Mouse (Mus musculus) mouse trophoblast stem cell (cell line): Measurements from ENCODE around the gene Glud1.
"Not testable (repeated sequence)": the region's sequence is repeated elsewhere in the genome, so short reads cannot be mapped to it uniquely, and the experiment has no call there.

Source experiments
- in situ Hi-C, 2 experiments: fragments of 300-500 bp; cut with MseI, MboI; formaldehyde crosslinking; loops; 2 replicates in 1 of 2; 3 replicates in 1 of 2; pipeline ENCODE4 v1.15.1; 2025

The Glud1 gene

DNA sequence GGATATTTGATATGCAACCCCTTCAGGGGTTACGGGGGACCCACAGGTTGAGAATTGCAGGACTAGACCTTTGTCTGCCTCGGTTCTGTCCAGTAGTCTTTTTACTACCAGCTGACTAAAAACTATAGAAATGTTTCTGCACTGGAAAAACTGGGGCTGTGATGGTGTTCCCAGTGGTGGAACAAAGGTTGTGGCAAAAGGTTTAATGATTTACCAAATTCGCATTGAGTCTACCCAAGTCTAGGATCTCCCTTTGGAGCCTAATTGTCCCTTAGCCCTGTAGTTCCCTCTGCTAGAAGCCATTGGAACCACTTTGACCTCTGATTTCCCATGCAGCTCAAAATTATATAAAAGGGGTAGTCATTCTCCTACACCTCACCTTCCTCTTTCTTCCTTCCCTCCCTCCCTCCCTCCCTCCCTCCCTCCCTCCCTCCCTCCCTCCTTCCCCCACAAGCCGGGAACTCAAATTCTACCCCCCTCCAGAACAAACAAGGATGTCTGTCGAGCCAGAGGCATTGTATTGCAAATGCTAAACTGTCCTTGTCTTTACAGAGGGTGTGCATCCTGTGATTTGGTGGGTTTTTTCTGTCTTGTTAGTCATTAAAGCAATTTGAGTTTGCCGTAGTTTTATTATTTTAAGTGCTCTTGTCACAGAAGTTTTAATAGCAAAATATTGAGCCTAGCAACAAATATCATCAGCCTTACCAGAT lies 2.0 kb downstream of the Glud1 start:
- in situ Hi-C loops: no loop called here

- in situ Hi-C loops: no loop called here
Measured at GRCm38 (mm10) chr14:34313612-34314011, 3.1 kb downstream of the Glud1 start.

- in situ Hi-C loops: not testable (repeated sequence)
Measured at GRCm38 (mm10) chr14:34314383-34314782, 3.9 kb downstream of the Glud1 start.

GRCm38 (mm10) chr14:34314796-34315195 lies 4.3 kb downstream of the Glud1 start:
- in situ Hi-C loops: no loop called here

DNA sequence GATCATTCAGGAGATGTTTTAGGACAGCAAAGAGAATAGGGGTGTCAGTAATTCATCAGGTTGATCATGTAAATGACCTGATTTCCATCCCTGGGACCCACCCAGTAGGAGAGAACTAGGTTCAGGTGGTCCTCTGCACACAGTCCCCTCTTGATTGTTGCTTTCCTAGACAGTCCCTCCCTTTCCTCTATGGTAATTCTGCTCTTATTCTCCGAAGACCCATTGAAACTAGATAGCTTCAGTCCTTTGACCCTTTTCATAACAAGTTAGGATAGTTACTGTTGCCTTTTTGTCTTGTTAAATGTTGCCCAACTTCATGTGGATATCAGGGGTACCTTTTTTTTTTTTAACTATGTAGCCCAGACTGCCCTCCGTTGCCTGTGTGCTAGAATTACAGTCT lies 5.8 kb downstream of the Glud1 start:
- in situ Hi-C loops: no loop called here

DNA sequence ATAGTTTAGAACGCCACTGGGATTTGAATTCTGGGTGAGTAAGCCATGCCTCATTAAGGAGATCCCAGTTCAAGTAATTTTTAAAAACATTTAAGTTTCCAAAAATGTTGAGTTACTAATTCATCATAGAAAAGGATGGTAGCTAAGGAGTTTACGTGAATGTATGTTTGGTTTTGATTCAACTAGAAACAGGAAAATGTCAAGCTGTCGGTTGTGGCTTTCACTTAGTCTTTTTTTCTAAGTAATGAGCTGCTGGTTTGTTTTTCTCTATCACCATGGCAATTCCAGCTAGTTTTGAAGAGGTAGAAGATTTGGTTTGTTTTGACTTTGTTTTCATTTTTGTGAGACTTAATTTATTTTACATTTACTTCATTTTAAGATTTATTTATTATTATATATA lies 6.9 kb downstream of the Glud1 start:
- in situ Hi-C loops: no loop called here

DNA sequence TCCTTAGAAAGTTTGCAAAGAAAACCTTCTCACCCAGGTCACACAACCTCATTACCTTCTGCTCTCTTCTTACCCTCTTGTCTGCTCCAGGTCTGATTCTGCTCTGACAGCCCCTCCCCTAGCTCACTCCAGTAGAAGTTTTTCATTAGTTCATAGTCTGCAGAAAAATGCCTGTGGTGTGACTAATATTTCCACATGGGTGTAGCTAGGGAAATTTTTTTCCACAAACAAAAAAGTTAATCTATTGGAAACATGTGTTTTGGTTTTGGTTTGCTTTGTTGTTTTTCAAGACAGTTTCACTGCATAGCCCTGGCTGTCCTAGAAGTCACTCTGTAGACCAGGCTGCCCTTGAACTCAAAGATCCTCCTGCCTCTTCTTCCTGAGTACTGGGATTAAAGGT lies 7.6 kb downstream of the Glud1 start:
- in situ Hi-C loops: no loop called here

DNA sequence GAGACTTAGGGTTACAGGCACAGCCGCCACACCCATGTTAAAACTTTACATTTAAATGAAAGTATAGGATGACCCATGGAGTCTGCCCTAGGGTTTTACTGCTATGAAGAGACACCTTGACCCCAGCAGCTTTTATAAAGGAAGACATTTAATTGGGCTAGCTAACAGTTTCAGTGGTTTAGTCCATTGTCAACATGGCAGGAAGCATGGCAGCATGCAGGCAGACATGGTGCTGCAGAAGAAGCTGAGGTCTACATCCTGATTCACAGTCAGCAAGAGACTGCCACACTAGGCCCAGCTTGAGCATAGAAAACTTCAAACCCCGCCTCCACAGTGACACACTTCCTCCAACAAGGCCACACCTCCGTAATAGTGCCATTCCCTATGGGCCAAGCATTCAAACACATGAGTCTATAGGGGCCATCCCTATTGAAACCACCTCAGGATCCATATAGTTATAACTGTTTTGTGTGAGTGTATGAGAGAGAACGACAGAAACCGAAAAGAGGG lies 13.1 kb downstream of the Glud1 start:
- in situ Hi-C loops: no loop called here

DNA sequence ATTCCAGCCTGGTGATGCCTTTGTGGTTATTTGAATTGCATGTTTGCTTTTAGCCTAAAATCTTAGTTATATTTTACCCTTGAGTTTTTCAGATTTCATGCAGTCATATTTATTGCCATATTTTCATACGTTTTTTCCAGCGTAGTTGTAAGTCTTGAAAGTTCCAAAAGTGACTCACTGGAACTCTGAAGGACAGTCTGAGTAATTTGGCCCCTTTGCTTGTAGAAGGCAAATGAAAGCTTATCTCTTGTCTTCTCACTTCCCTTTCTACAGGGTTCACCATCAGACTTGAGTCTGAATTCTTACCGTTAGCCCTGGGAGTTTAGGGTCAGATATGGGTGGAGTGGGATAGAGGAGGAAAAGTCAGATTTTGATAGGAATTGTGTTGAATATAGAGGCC lies 16.1 kb downstream of the Glud1 start:
- in situ Hi-C loops: no loop called here

GRCm38 (mm10) chr14:34327618-34328017 lies 17.1 kb downstream of the Glud1 start:
- in situ Hi-C loops: no loop called here

- in situ Hi-C loops: no loop called here
Measured at GRCm38 (mm10) chr14:34330657-34331158, 20.2 kb downstream of the Glud1 start.

GRCm38 (mm10) chr14:34331886-34332285 lies 21.4 kb downstream of the Glud1 start:
- in situ Hi-C loops: no loop called here

- in situ Hi-C loops: no loop called here
Measured at GRCm38 (mm10) chr14:34332476-34332875, 21.9 kb downstream of the Glud1 start.

GRCm38 (mm10) chr14:34339446-34339845 lies 28.9 kb downstream of the Glud1 start:
- in situ Hi-C loops: no loop called here

DNA sequence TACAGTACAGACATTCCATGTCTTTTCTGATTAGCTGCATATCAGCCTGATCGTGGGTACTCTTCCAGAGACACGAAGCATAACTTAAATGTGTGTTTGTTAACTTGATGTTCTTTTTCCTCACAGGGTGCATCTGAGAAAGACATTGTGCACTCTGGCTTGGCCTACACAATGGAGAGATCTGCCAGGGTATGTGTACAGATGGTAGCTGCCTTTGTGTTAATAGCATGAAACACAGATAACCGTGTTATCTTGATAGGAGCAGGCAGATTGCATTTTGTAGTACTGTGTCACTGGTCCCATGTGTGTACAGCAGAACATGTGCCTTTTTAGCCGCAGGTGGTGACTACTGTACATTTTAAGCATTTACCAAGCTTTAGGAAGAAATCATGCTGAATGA lies 31.5 kb downstream of the Glud1 start:
- in situ Hi-C loops: no loop called here

DNA sequence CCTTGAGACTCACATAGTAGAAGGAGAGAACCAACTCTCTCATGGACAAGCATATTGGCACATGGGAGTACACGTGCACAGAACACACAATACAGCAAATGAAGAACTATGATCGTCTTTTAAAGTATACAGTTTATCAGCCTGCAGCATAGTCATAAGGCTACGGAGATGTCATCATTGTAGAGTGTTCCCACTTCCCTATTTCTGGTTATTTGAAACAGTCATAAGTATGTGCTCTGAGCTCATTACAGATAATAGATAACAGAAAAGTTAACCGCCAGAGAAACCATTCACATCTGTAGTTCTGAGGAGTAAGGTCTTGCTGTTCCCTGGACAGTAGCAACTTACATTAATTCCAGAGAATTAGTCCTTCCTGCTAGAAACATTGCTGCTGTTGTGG lies 32.6 kb downstream of the Glud1 start:
- in situ Hi-C loops: no loop called here

DNA sequence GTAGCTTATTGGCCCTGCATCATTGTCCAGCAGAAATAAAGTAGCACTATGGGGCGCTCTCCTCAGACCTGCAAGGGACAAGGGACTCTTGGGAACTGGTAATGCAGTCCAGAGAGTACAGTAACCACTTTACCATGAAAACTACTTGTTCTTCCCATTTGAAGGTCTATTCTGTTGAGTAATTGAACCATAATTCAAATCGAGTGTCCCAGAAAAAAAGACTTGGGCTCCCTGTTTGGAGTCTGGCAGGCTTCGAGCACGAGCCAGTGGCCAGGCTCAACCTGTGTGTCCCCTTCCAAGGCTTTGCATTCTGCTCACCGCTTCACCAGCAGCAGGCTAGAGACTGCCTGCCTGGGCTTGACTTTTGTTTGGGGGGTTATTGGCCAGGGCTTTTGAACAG lies 33.8 kb downstream of the Glud1 start:
- in situ Hi-C loops: no loop called here

DNA sequence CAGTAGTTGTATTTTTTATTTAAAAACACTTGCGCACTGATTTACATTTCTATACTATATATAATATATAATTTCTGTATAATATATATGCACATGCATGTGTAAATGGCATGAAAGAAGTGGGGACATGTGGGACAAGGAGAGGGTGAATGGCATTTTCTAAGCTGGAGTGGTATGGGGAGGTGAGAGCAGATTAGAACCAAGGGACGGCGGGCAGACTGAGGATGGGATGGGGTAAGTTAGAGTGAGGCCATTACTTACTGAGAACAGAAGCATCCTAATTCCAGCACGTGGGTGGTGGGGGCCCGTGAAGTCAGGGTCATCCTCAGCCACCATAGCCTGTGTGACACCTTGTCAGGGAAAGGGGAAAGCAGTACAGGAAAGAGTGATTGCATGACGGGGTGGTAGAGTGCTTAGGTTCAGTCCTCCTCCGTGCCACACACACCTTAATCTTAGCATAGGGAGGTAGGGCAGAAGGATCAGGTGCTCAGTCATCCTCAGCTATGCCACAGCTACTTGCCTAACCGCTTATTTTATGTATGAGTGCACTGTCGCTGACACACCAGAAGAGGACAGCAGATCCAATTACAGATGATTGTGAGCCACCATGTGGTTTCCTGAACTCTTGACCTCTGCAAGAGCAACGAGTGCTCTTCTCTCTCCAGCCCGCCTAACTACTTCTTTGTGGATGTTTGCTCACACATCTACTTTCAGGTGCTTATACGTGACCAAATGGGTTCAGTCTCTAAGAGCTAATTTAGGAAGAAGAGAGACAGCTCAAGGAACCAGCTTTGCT lies 35.4 kb downstream of the Glud1 start:
- in situ Hi-C loops: no loop called here

GRCm38 (mm10) chr14:34347084-34347483 lies 36.6 kb downstream of the Glud1 start:
- in situ Hi-C loops: no loop called here

DNA sequence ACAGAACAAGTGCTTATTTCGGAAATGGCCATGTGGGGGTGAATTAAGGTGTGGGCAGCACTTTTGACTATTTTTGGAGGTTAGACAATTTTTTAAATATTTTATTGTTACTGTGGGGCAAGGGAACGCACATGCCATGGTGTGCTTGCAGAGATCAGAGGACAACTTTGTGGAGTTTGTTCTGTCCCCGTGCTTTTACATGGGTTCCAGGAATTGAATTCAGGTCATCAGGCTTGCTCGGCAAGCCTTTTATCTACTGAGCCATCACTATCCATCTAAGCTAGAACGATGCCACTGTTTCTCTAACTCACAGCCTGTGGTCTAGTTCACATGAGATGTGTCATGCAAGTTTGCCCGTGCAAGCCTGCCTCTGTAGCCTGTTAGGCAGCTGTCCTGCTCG lies 37.8 kb downstream of the Glud1 start:
- in situ Hi-C loops: no loop called here

GRCm38 (mm10) chr14:34349007-34349406 lies 38.5 kb downstream of the Glud1 start:
- in situ Hi-C loops: no loop called here

GRCm38 (mm10) chr14:34351660-34352059 lies 41.1 kb downstream of the Glud1 start:
- in situ Hi-C loops: no loop called here

DNA sequence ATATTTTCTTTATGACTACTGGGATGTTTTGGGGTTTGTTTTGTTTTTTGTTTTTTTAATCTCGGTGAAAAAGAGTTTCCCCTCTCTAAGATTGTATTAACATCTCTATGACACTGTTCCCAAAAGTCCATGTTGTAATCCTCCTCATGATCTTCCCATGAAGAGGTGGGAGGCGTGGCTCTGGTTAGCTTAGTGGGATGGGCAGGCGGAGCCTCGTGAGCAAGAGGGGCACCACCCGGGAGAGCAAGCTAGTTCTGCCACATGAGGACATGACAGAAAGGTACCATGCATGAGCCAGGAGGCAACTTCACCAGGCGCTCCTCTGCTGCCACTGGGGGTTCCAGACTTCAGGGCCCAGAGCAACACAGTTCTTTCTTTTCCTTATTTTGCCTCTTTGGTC lies 42.0 kb downstream of the Glud1 start:
- in situ Hi-C loops: no loop called here
